Comparison of ENCODE assay signal across 24 mouse cellular contexts in the genomic region with DNA sequence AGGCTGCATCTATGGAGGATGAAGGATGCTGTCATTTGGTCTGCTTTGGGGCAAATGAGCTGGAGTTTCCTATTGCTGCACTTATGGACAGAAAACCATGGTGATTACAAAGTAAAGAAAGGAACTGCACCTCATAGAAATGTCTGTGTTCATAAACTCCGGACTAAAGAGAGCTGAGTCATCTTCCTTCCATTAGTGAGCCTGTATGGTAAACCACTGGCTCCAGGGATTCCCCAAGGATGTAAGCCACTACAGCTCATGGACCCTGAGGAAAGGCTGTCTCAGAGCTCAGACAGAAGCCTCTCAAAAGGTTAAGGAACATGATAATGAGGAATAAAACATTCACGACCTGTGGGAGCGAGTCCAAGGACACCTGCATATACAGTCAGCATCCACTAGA.
DNase-seq lines count a peak whose midpoint lies in the region; ATAC-seq and TF ChIP-seq lines count a peak whose summit lies in the region.
"Had no signal": no experiment of that assay in that cellular context is flagged by ENCODE, and none has a peak within 500 bp of the region (broad histone marks: within the 10 kb centered on the region; RNA-seq: fewer than 3 reads in every experiment).

No protein-coding gene starts in this region.

- H3K4me3 ChIP-seq in heart, adult 2 months: no peak overlapping the region
- no peak overlapping the region for H3K4me3 ChIP-seq in C2C12 (ENCODE audit: insufficient read depth, poor library complexity, severe bottlenecking)
- H3K4me3 ChIP-seq in myocyte: no peak overlapping the region
- H3K4me3 ChIP-seq in hindbrain, embryonic 13.5 days: no peak overlapping the region
- no peak overlapping the region for H3K4me3 ChIP-seq in forebrain, embryonic 15.5 days
- no peak overlapping the region for H3K4me3 ChIP-seq in intestine, embryonic 16.5 days (ENCODE audit: low read length)
- H3K4me3 ChIP-seq: embryonic facial prominence, embryonic 10.5 days; embryonic facial prominence, embryonic 12.5 days; erythroblast, embryonic 14.5 days; forebrain, embryonic 10.5 days; forebrain, embryonic 12.5 days had no signal

- 0 out of 2 replicates have a peak, but pooled peaks cover under 1% of the 10 kb centered on the region for H3K27me3 ChIP-seq in heart, adult 2 months (ENCODE audit: control insufficient read depth, insufficient read depth, low read length)
- no peaks in the 10 kb centered on the region for H3K27me3 ChIP-seq in C2C12 (ENCODE audit: control insufficient read depth, insufficient read depth, insufficient read length)
- no peaks in the 10 kb centered on the region for H3K27me3 ChIP-seq in myocyte (ENCODE audit: control insufficient read depth, insufficient read depth, insufficient read length)
- no peaks in the 10 kb centered on the region for H3K27me3 ChIP-seq in hindbrain, embryonic 13.5 days
- H3K27me3 ChIP-seq in forebrain, embryonic 15.5 days: no peaks in the 10 kb centered on the region
- H3K27me3 ChIP-seq in intestine, embryonic 16.5 days (replicated peaks; ENCODE audit: control insufficient read depth, insufficient read depth, low read length): no peaks in the 10 kb centered on the region
- H3K27me3 ChIP-seq: embryonic facial prominence, embryonic 12.5 days; forebrain, embryonic 12.5 days had no signal

- intact Hi-C loops in heart, adult 2 months (cut with DNase I): no loop called here

- DNase-seq in heart, adult 11 months: peak; percentile 41
- no peak for DNase-seq in heart, adult 2 months
- peak; percentile 59 for DNase-seq in NIH3T3 (ENCODE audit: low read depth)
- DNase-seq: adrenal gland, adult 2 months; adrenal gland, postnatal 10 days; adrenal gland, postnatal 25 days; B cell, adult 2 months; cerebellum, adult 11 months; cerebellum, adult 18-20 months; cerebellum, adult 8-10 months; cerebellum, adult 9-11 months; cerebellum, postnatal 25 days; forebrain, postnatal 0 days had no signal

- H3K9me3 ChIP-seq in hindbrain, embryonic 13.5 days: no peaks in the 10 kb centered on the region
- H3K9me3 ChIP-seq in forebrain, embryonic 15.5 days: no peaks in the 10 kb centered on the region
- no peaks in the 10 kb centered on the region for H3K9me3 ChIP-seq in intestine, embryonic 16.5 days (ENCODE audit: control insufficient read depth, low read length)
- H3K9me3 ChIP-seq: embryonic facial prominence, embryonic 10.5 days; embryonic facial prominence, embryonic 12.5 days; forebrain, embryonic 10.5 days; forebrain, embryonic 12.5 days had no signal

- no peaks in the 10 kb centered on the region for H3K4me1 ChIP-seq in heart, adult 2 months (ENCODE audit: control insufficient read depth, insufficient read depth, low read length)
- H3K4me1 ChIP-seq in hindbrain, embryonic 13.5 days (replicated peaks): no peaks in the 10 kb centered on the region
- H3K4me1 ChIP-seq in forebrain, embryonic 15.5 days: no peaks in the 10 kb centered on the region
- no peaks in the 10 kb centered on the region for H3K4me1 ChIP-seq in intestine, embryonic 16.5 days (ENCODE audit: control insufficient read depth, insufficient read depth, low read length)
- H3K4me1 ChIP-seq: forebrain, embryonic 10.5 days; forebrain, embryonic 12.5 days had no signal

- 71% methylated on average over 3 of the region's 3 CpGs for WGBS in heart, adult 2 months
- WGBS in hindbrain, embryonic 13.5 days: 84% methylated on average over 3 of the region's 3 CpGs
- WGBS in forebrain, embryonic 15.5 days: 91% methylated on average over 3 of the region's 3 CpGs
- WGBS in intestine, embryonic 16.5 days: 76% methylated on average over 3 of the region's 3 CpGs

- no peak for ATAC-seq in hindbrain, embryonic 13.5 days (ENCODE audit: low FRiP score)
- ATAC-seq in forebrain, embryonic 15.5 days (replicated peaks): no peak
- no peak for ATAC-seq in intestine, embryonic 16.5 days
- ATAC-seq: forebrain, embryonic 14.5 days; forebrain, postnatal 0 days had no signal

- H3K79me2 ChIP-seq in heart, adult 2 months (replicated peaks; ENCODE audit: control insufficient read depth, insufficient read depth, low read length): no peaks in the 10 kb centered on the region
- H3K79me2 ChIP-seq in C2C12 (ENCODE audit: control insufficient read depth, insufficient read depth): no peaks in the 10 kb centered on the region
- H3K79me2 ChIP-seq in myocyte (ENCODE audit: control insufficient read depth, insufficient read depth): no peaks in the 10 kb centered on the region

- H3K79me3 ChIP-seq in C2C12 (ENCODE audit: low read depth): no peaks in the 10 kb centered on the region

- TF ChIP-seq POLR2A in heart, adult 2 months (IDR thresholded peaks at IDR 0.05; ENCODE audit: insufficient read depth, low read depth, low read length): no peak
- TF ChIP-seq POLR2A in myocyte (IDR thresholded peaks at IDR 0.05; ENCODE audit: insufficient read length, low read depth): no peak

- H3K9ac ChIP-seq in heart, adult 2 months (ENCODE audit: low read depth, low read length): no peak overlapping the region
- no peak overlapping the region for H3K9ac ChIP-seq in hindbrain, embryonic 13.5 days
- H3K9ac ChIP-seq in forebrain, embryonic 15.5 days (replicated peaks): no peak overlapping the region
- H3K9ac ChIP-seq in intestine, embryonic 16.5 days (ENCODE audit: low read depth, low read length): no peak overlapping the region
- H3K9ac ChIP-seq: embryonic facial prominence, embryonic 12.5 days; forebrain, embryonic 12.5 days; forebrain, postnatal 0 days had no signal

- no peak for TF ChIP-seq CTCF in heart, adult 2 months (IDR thresholded peaks at IDR 0.05)
- no peak for TF ChIP-seq CTCF in C2C12 (IDR thresholded peaks at IDR 0.05; ENCODE audit: control insufficient read depth, insufficient read depth, insufficient read length)

- H3ac ChIP-seq in C2C12 (ENCODE audit: control insufficient read depth, insufficient read length, low read depth): no peak overlapping the region
- no peak overlapping the region for H3ac ChIP-seq in myocyte (ENCODE audit: control insufficient read depth, insufficient read length)

- H3K4me2 ChIP-seq in myocyte (ENCODE audit: low read depth): peak overlapping the region; percentile 59
- H3K4me2 ChIP-seq in hindbrain, embryonic 13.5 days: no peak overlapping the region
- H3K4me2 ChIP-seq in forebrain, embryonic 15.5 days (replicated peaks): no peak overlapping the region
- H3K4me2 ChIP-seq in intestine, embryonic 16.5 days (ENCODE audit: low read depth, low read length): no peak overlapping the region
- H3K4me2 ChIP-seq: embryonic facial prominence, embryonic 12.5 days; forebrain, embryonic 12.5 days had no signal

- no peak for TF ChIP-seq EP300 in heart, adult 2 months (IDR thresholded peaks at IDR 0.05; ENCODE audit: insufficient read depth, low read depth, low read length)

- no peaks in the 10 kb centered on the region for H3K36me3 ChIP-seq in heart, adult 2 months (ENCODE audit: control insufficient read depth, insufficient read depth, low read length)
- H3K36me3 ChIP-seq in C2C12 (ENCODE audit: control insufficient read depth, insufficient read depth) (no peaks in the 10 kb centered on the region), myocyte (ENCODE audit: control insufficient read depth, insufficient read depth) (no peaks in the 10 kb centered on the region)
- no peaks in the 10 kb centered on the region for H3K36me3 ChIP-seq in hindbrain, embryonic 13.5 days
- H3K36me3 ChIP-seq in forebrain, embryonic 15.5 days: no peaks in the 10 kb centered on the region
- no peaks in the 10 kb centered on the region for H3K36me3 ChIP-seq in intestine, embryonic 16.5 days (ENCODE audit: control insufficient read depth, insufficient read depth, low read length)
- H3K36me3 ChIP-seq: embryonic facial prominence, embryonic 10.5 days; embryonic facial prominence, embryonic 12.5 days; forebrain, embryonic 10.5 days; forebrain, embryonic 12.5 days had no signal

- H3K27ac ChIP-seq in heart, adult 2 months: no peak overlapping the region
- no peak overlapping the region for H3K27ac ChIP-seq in hindbrain, embryonic 13.5 days
- H3K27ac ChIP-seq in forebrain, embryonic 15.5 days (replicated peaks): no peak overlapping the region
- no peak overlapping the region for H3K27ac ChIP-seq in intestine, embryonic 16.5 days (ENCODE audit: low read length)
- H3K27ac ChIP-seq: embryonic facial prominence, embryonic 10.5 days; embryonic facial prominence, embryonic 12.5 days; forebrain, embryonic 10.5 days; forebrain, embryonic 12.5 days had no signal

TF ChIP-seq in C2C12, 6 proteins besides CTCF, POLR2A, EP300 and RAD21:
- TF ChIP-seq MYOG (IDR thresholded peaks at IDR 0.05; ENCODE audit: control insufficient read depth, extremely low read depth, insufficient read length) (no peak), FOSL1 (IDR thresholded peaks at IDR 0.05; ENCODE audit: insufficient read depth, low read length, poor library complexity, severe bottlenecking) (peak; percentile 9), CEBPB (IDR thresholded peaks at IDR 0.05; ENCODE audit: low read depth) (no peak), MYOD1 (IDR thresholded peaks at IDR 0.05; ENCODE audit: control insufficient read depth, insufficient read length, low read depth) (no peak), USF1 (IDR thresholded peaks at IDR 0.05; ENCODE audit: low read depth) (no peak), MAX (IDR thresholded peaks at IDR 0.05) (no peak)

TF ChIP-seq in myocyte, 11 proteins besides CTCF, POLR2A, EP300 and RAD21:
- no peak for TF ChIP-seq CEBPB (IDR thresholded peaks at IDR 0.05; ENCODE audit: insufficient read depth, poor library complexity, severe bottlenecking)
- no peak for TF ChIP-seq TCF3 (IDR thresholded peaks at IDR 0.05; ENCODE audit: insufficient read length, low read depth)
- TF ChIP-seq POLR2AphosphoS2 (IDR thresholded peaks at IDR 0.05; ENCODE audit: insufficient read length, low read depth): no peak
- TF ChIP-seq MYOG (IDR thresholded peaks at IDR 0.05; ENCODE audit: control insufficient read depth in 1 of 3, insufficient read depth in 1 of 3, insufficient read length in 2 of 3, low read depth in 2 of 3): no peak
- TF ChIP-seq TCF12 (IDR thresholded peaks at IDR 0.05; ENCODE audit: insufficient read depth, poor library complexity, severe bottlenecking): no peak
- no peak for TF ChIP-seq MAX (IDR thresholded peaks at IDR 0.05; ENCODE audit: low read depth)
- no peak for TF ChIP-seq E2F4 (IDR thresholded peaks at IDR 0.05; ENCODE audit: insufficient read depth)
- TF ChIP-seq SRF (IDR thresholded peaks at IDR 0.05; ENCODE audit: control insufficient read depth, insufficient read length, low read depth): no peak
- TF ChIP-seq USF1 (IDR thresholded peaks at IDR 0.05; ENCODE audit: low read depth): no peak
- no peak for TF ChIP-seq MYOD1 (IDR thresholded peaks at IDR 0.05; ENCODE audit: control insufficient read depth in 1 of 3, insufficient read length in 2 of 3, low read depth in 2 of 3)
- TF ChIP-seq REST (IDR thresholded peaks at IDR 0.05; ENCODE audit: insufficient read depth, insufficient read length): no peak
TF ChIP-seq in myocyte: peak in this region for 0.

Comparison
In these comparisons a context has a peak if more than half of its experiments do, and no peak if none do; other contexts are left out.
1. DNase-seq: peak in heart, adult 11 months (single experiment) and NIH3T3 (single experiment); none in heart, adult 2 months (0 of 2).